ENCODE assay signal across 20 mouse cellular contexts in the genomic region with DNA sequence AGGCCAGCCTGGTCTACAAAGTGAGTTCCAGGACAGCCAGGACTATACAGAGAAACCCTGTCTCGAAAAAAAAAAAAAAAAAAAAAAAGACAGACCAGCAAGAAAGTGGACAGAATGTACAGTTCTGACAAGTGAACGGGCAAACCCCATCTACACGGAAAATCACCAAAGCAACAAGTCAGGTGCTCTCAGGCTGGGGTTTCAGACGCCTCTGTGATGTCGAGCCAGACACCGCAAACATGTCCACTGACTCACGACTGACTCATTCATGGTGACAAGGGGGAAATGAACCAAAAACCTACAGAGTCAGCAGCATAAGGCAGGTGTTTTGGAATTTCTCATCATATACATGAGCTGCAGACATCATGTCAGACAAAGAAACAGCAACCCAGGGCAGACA. TPM values are rescaled to one million over a fixed set of nuclear protein-coding genes. Genes with fewer than 3 reads are reported as not detected.
DNase-seq lines count a peak whose midpoint lies in the region; ATAC-seq lines count a peak whose summit lies in the region.
"Had no signal": no experiment of that assay in that cellular context is flagged by ENCODE, and none has a peak within 500 bp of the region (broad histone marks: within the 10 kb centered on the region; RNA-seq: fewer than 3 reads in every experiment).

No protein-coding gene starts in this region.

- H3K36me3 ChIP-seq in midbrain, embryonic 11.5 days (ENCODE audit: control insufficient read depth, insufficient read depth, low read length), result no peaks in the 10 kb centered on the region; the same call in 1 of the 2 replicates
- H3K36me3 ChIP-seq in midbrain, embryonic 14.5 days (ENCODE audit: control insufficient read depth, insufficient read depth, low read length), result peaks cover 28% of the 10 kb centered on the region

- H3K4me3 ChIP-seq in midbrain, embryonic 11.5 days (ENCODE audit: low read depth, low read length), result no peak overlapping the region
- no peak overlapping the region for H3K4me3 ChIP-seq in midbrain, embryonic 14.5 days (replicated peaks; ENCODE audit: low read depth, low read length)
- H3K4me3 ChIP-seq: embryonic facial prominence, embryonic 10.5 days; forebrain, embryonic 13.5 days; heart, embryonic 12.5 days; midbrain, embryonic 12.5 days; myocyte had no signal

- H3K27ac ChIP-seq in midbrain, embryonic 11.5 days (ENCODE audit: low read depth, low read length), result no peak overlapping the region
- no peak overlapping the region for H3K27ac ChIP-seq in midbrain, embryonic 14.5 days (replicated peaks; ENCODE audit: low read depth, low read length)
- H3K27ac ChIP-seq: embryonic facial prominence, embryonic 10.5 days; forebrain, embryonic 13.5 days; midbrain, embryonic 12.5 days had no signal

- DNase-seq in midbrain, embryonic 11.5 days (ENCODE audit: low spot score, missing footprints), result peak; percentile 59
- no peak for DNase-seq in midbrain, embryonic 14.5 days
- peak; percentile 34 to 38 for DNase-seq in adrenal gland, postnatal 36 days
- no peak for DNase-seq in heart, postnatal 36 days
- DNase-seq in thymus, postnatal 10 days (ENCODE audit: low spot score in 2 of 2), result no peak
- DNase-seq in ovary, adult 18-20 months (ENCODE audit: low spot score), result no peak
- DNase-seq: cerebellum, adult 11-12 months; cerebellum, postnatal 36 days; kidney, postnatal 4 days; layer of hippocampus, postnatal 36 days; left cerebral cortex, postnatal 4 days; right cerebral cortex, postnatal 14 days; thymus, postnatal 36 days had no signal

- no peaks in the 10 kb centered on the region for H3K9me3 ChIP-seq in midbrain, embryonic 11.5 days (ENCODE audit: control insufficient read depth, low read length)
- H3K9me3 ChIP-seq in midbrain, embryonic 14.5 days (ENCODE audit: control insufficient read depth, low read length), result no peaks in the 10 kb centered on the region
- H3K9me3 ChIP-seq: embryonic facial prominence, embryonic 10.5 days; forebrain, embryonic 13.5 days; heart, embryonic 12.5 days; midbrain, embryonic 12.5 days had no signal

- 92% methylated on average over 6 of the region's 7 CpGs for WGBS in midbrain, embryonic 11.5 days
- 86% methylated on average over 7 of the region's 7 CpGs for WGBS in midbrain, embryonic 14.5 days

- H3K4me2 ChIP-seq in midbrain, embryonic 11.5 days, result no peak overlapping the region
- H3K4me2 ChIP-seq in midbrain, embryonic 14.5 days (ENCODE audit: low read length), result no peak overlapping the region
- H3K4me2 ChIP-seq: forebrain, embryonic 13.5 days; heart, embryonic 12.5 days; midbrain, embryonic 12.5 days had no signal

- H3K27me3 ChIP-seq in midbrain, embryonic 11.5 days (ENCODE audit: control insufficient read depth, insufficient read depth, low read length), result no peaks in the 10 kb centered on the region
- H3K27me3 ChIP-seq in midbrain, embryonic 14.5 days (ENCODE audit: control insufficient read depth, insufficient read depth, low read length), result no peaks in the 10 kb centered on the region
- H3K27me3 ChIP-seq: forebrain, embryonic 13.5 days; heart, embryonic 12.5 days; midbrain, embryonic 12.5 days had no signal

- H3K9ac ChIP-seq in midbrain, embryonic 11.5 days (ENCODE audit: low read length), result no peak overlapping the region
- no peak overlapping the region for H3K9ac ChIP-seq in midbrain, embryonic 14.5 days (replicated peaks; ENCODE audit: low read length)
- H3K9ac ChIP-seq: forebrain, embryonic 13.5 days; heart, embryonic 12.5 days; midbrain, embryonic 12.5 days had no signal

- intact Hi-C loops in heart, postnatal 36 days (cut with DNase I), result no loop called here

- peaks cover 25% of the 10 kb centered on the region for H3K4me1 ChIP-seq in midbrain, embryonic 11.5 days (ENCODE audit: control insufficient read depth, insufficient read depth, low read length)
- 0 out of 2 replicates have a peak, but pooled peaks cover 2% of the 10 kb centered on the region for H3K4me1 ChIP-seq in midbrain, embryonic 14.5 days (ENCODE audit: control insufficient read depth, insufficient read depth, low read length)

- no peak for ATAC-seq in midbrain, embryonic 11.5 days (ENCODE audit: low FRiP score)
- ATAC-seq in midbrain, embryonic 14.5 days (ENCODE audit: low FRiP score, low TSS enrichment), result no peak
- peak; percentile 88 for ATAC-seq in CD4-positive, CD25-positive, alpha-beta regulatory T cell, adult 4 months
- peak; percentile 39; the same call in 1 of the 2 replicates for ATAC-seq in neutrophil, adult 5-6 weeks (ENCODE audit: extremely low read depth, insufficient number of reproducible peaks, low FRiP score, poor library complexity, severe bottlenecking)
- ATAC-seq: forebrain, embryonic 13.5 days had no signal

RNA-seq across cellular contexts. Expression of gene N4bp1, which starts 28.8 kb away (rescaled TPM):
- 10.2 and 10.8 TPM in 2 replicates for polyA plus RNA-seq in midbrain, embryonic 11.5 days (2014; fragmentation: Nextera tagmentation; extraction: Ambion mirVana)
- 13.6 and 14.6 TPM in 2 replicates for polyA plus RNA-seq in midbrain, embryonic 14.5 days (2014; fragmentation: Nextera tagmentation; extraction: Ambion mirVana)
- 10 to 100 TPM; 10.8 to 11.9 TPM for polyA plus RNA-seq in CD4-positive, CD25-positive, alpha-beta regulatory T cell, adult 4 months (2017; shearing (Covaris generic))
- total RNA-seq in adrenal gland, postnatal 36 days (2021), result 10 to 100 TPM; 29.8 to 36.0 TPM
- total RNA-seq in neutrophil, adult 5-6 weeks (2017), result 81.9 and 82.2 TPM in 2 replicates
- 10 to 100 TPM; 16.9 to 17.5 TPM for total RNA-seq in heart, postnatal 36 days (2021)

Comparison
In these comparisons a context has a peak if more than half of its experiments do, and no peak if none do; other contexts are left out.
1. DNase-seq: peak in midbrain, embryonic 11.5 days (single experiment) and adrenal gland, postnatal 36 days (2 of 2); none in midbrain, embryonic 14.5 days (single experiment), heart, postnatal 36 days (0 of 2), thymus, postnatal 10 days (0 of 2) and ovary, adult 18-20 months (single experiment).
2. ATAC-seq: peak in CD4-positive, CD25-positive, alpha-beta regulatory T cell, adult 4 months (single experiment) and neutrophil, adult 5-6 weeks (single experiment); none in midbrain, embryonic 11.5 days (single experiment) and midbrain, embryonic 14.5 days (single experiment).